Mouse (Mus musculus): Measurements from ENCODE around the gene Adipor2. TPM values are rescaled to one million over a fixed set of nuclear protein-coding genes. Genes with fewer than 3 reads are reported as not detected.

The Adipor2 gene
- polyA plus RNA-seq, 1 experiment from 2014 or later, result 50.0 TPM

DNA sequence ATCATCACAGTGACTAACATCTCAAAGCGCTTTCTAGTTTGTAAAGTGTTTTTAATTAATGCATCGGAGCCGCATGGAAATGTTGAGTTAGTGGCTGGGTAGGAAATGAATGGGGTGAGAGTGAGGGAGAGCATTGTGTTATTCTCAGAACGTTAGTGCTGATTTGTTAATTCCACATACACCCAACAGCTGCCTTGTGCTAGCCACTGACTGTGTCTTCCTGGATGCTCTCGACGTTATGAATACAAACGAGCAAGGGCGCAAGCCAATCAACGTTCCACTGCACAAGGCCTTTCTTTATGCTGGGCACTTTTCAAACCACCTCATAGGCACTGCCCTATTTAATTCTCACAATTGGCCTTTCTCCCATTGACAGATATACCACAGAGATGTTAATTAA, 98.8 kb downstream of the Adipor2 start:
- no peak for DNase-seq (ENCODE audit: low read depth, low spot score)
- no peaks in the 10 kb centered on the region for H3K27me3 ChIP-seq
- ChIA-PET CTCF (interaction anchor here (0.9 to 1.2 kb wide), 2 partner anchors 11 to 17 kb away, joined by 3 read pairs; no protein-coding TSS in a partner anchor), POLR2A (no interaction called here)
- in situ Hi-C loops (cut with MboI; ENCODE audit: low pct_unique_long_range_greater_than_20kb), result no loop called here
- peak; percentile 5 for ATAC-seq
- no peak for TF ChIP-seq CTCF (IDR thresholded peaks at IDR 0.05)

DNA sequence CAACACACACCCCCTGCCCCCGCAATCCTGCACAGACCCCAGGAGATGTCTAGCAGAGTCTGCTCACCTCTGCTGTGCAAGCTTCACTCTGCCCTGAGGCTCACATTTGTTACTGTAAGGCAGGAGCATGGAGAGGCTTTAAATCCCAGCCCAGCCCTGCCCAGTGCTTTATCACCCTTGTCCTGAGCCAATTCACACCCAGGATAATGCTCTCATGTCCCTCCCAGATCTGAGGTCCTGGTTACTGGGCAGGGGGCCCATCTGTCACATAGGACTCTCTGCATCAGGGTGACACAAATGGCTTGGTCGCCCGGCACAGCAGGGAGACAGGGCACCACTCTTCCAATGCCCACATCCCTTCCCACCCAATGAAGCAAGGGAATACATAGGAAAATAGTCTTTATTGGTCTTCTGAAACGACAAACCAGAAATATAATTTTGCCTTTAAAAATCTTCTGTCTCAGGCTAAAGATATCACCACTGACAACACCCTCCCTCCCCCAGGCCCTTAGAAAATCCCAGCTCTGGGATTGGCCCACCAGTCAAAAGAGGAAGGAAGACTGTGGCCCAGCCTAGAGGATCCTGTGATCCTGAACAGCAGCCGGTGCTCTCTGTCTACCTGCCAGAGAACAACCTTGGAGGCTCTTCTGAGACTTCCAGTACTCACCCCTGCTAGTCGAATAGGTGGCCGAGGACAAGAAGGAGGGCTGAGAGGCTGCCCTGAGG, 102.6 kb downstream of the Adipor2 start:
- DNase-seq (ENCODE audit: low read depth, low spot score) (no peak), ATAC-seq (no peak)
- ChIA-PET POLR2A (no interaction called here), CTCF (interaction anchor here (1.2 kb wide), 1 partner anchor 95 kb away, joined by 4 read pairs; no protein-coding TSS in a partner anchor)
- in situ Hi-C loops (cut with MboI; ENCODE audit: low pct_unique_long_range_greater_than_20kb), result no loop called here
- H3K27me3 ChIP-seq, result no peaks in the 10 kb centered on the region
- no peak for TF ChIP-seq CTCF (IDR thresholded peaks at IDR 0.05)

DNA sequence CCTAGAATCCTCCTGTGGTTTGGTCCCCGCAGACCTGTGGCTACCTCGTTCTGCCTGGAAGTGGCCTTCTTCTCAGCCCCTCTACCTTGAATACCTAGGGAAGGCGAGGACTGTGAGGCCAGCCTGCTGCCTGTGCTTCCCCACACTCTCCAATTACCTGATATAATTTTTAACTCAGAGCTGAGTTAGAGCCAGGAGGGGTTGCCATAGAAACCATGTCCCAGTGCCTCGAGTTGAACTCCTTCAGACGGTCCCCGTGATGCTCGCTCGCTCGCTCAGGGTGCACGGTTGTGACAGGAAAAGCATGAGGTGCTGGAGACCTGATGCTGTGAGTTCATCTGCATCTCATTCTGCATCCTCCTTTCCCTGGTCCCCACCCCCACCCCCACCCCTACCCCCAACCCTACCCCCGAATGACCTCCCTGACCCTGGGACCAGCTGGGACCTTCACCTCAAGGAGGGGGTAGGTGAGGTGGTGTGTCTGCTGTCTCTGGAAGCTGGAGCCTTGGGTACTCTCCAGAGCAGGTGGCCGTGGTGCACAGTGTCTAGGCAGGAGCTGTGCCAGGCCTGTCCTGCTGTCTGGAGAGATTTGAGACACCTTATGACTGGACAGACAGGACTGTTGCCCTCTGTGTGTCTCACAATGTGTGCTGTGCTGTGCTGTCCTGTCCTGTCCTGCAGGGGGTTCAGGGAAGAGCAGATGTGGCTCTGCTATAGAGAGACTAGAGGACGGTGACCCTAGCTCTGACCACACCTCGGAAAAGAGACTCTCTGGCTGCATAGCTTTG, 103.7 kb downstream of the Adipor2 start:
- H3K27me3 ChIP-seq, result no peaks in the 10 kb centered on the region
- no peak for TF ChIP-seq CTCF (IDR thresholded peaks at IDR 0.05)
- in situ Hi-C loops (cut with MboI; ENCODE audit: low pct_unique_long_range_greater_than_20kb), result no loop called here
- DNase-seq (ENCODE audit: low read depth, low spot score), result no peak
- CTCF ChIA-PET, result interaction anchor here (1.2 to 1.4 kb wide), 2 partner anchors 34 to 93 kb away, joined by 3 to 4 read pairs; no protein-coding TSS in a partner anchor
- POLR2A ChIA-PET, result no interaction called here
- no peak for ATAC-seq

DNA sequence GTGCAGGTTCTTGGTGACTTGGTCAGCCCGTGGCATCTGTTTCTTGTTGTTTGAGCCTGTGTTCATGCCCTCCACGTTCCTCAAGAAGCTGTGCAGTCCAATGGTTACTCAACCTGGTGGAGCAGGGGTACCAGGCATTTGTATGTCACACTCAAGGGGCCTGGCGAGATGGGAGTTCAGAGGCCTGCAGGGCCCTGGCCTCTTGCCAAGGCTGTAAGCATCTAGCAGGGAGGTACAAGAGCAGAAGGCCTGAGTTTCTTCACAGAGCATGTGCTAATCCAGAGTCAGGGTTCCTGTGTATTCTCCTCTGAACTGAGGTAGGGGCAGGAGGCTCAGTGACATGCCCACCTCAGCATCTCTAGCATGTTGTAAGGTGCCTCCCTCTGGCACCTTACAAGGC, 104.4 kb downstream of the Adipor2 start:
- DNase-seq (ENCODE audit: low read depth, low spot score) (no peak), ATAC-seq (no peak)

GRCm38 (mm10) chr6:119312381-119312780, 105.1 kb downstream of the Adipor2 start:
- TF ChIP-seq CTCF (IDR thresholded peaks at IDR 0.05), result no peak
- no peak for ATAC-seq
- ChIA-PET CTCF (interaction anchor here (1.4 kb wide), 1 partner anchor 36 kb away, joined by 3 read pairs; no protein-coding TSS in a partner anchor), POLR2A (no interaction called here)
- DNase-seq (ENCODE audit: low read depth, low spot score), result no peak
- in situ Hi-C loops (cut with MboI; ENCODE audit: low pct_unique_long_range_greater_than_20kb), result no loop called here
- no peaks in the 10 kb centered on the region for H3K27me3 ChIP-seq

More for the DNA sequence above, 104.4 kb downstream of the Adipor2 start:
- no peak for TF ChIP-seq CTCF (IDR thresholded peaks at IDR 0.05)
- H3K27me3 ChIP-seq, result no peaks in the 10 kb centered on the region
- POLR2A ChIA-PET, result no interaction called here
- in situ Hi-C loops (cut with MboI; ENCODE audit: low pct_unique_long_range_greater_than_20kb), result no loop called here
- CTCF ChIA-PET, result interaction anchor here (1.4 kb wide), 1 partner anchor 35 kb away, joined by 3 read pairs; no protein-coding TSS in a partner anchor

GRCm38 (mm10) chr6:119310176-119310575, 107.3 kb downstream of the Adipor2 start:
- ATAC-seq (no peak), DNase-seq (ENCODE audit: low read depth, low spot score) (no peak)
- in situ Hi-C loops (cut with MboI; ENCODE audit: low pct_unique_long_range_greater_than_20kb), result no loop called here
- CTCF ChIA-PET, result no interaction called here
- H3K27me3 ChIP-seq, result no peaks in the 10 kb centered on the region
- TF ChIP-seq CTCF (IDR thresholded peaks at IDR 0.05), result no peak
- POLR2A ChIA-PET, result no interaction called here

DNA sequence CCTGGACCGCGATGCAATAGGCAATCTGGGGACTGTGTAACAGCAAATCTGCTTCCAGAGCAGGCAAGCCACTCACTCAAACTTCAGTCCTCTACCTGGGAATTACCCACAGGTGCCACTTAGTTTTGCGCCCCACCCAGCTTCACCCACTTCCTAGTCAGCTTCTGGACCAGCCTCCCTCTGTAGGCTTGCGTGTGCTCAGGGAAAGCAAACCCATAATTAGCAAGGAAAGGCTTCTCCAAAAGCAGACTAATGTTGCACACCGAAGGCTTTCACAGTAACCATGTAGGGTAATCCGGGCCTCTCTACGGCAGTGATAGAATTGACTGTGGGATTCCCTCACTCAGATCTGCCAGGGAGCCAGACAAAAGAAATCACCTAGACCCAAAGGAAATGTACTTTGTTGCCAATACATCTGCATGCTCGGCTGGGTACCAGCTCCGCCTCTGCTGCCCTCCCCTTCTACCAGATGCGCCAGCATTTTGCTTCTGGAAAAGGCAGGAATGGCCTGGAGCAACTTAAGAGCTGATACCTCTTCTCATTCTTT, 109.6 kb downstream of the Adipor2 start:
- no peak for TF ChIP-seq CTCF (IDR thresholded peaks at IDR 0.05)
- DNase-seq (ENCODE audit: low read depth, low spot score) (no peak), ATAC-seq (no peak)
- CTCF ChIA-PET, result no interaction called here
- POLR2A ChIA-PET, result no interaction called here
- in situ Hi-C loops (cut with MboI; ENCODE audit: low pct_unique_long_range_greater_than_20kb), result no loop called here
- H3K27me3 ChIP-seq, result no peaks in the 10 kb centered on the region

DNA sequence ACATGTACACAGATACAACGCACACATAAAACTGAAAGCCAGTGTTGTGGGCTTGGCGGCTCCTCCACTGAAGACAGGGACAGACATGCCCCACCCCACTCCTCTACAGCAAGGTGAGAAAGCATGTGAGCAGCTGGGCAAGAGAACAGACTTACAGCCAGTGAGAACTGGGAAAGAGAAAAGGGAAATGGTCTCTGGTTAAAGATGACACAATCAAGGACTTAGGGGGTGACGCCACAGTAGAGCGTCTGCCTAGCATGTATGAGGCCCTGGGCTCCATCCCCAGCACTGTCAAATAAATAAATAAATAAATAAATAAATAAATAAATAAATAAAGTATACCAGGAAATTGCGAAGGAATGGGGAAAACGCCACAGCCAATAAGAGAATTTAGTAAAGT, 114.2 kb downstream of the Adipor2 start:
- no peak for DNase-seq (ENCODE audit: low read depth, low spot score)
- no peak for ATAC-seq
- peaks cover 3% of the 10 kb centered on the region for H3K27me3 ChIP-seq
- TF ChIP-seq CTCF (IDR thresholded peaks at IDR 0.05), result no peak
- POLR2A ChIA-PET, result no interaction called here
- in situ Hi-C loops (cut with MboI; ENCODE audit: low pct_unique_long_range_greater_than_20kb), result no loop called here
- CTCF ChIA-PET, result no interaction called here

Other genes starting within 250 kb of the Adipor2 start
- 8.5 TPM for gene Dcp1b, start 242.5 kb downstream of the Adipor2 start, polyA plus RNA-seq (2021)
- gene Cacna1c, start 221.3 kb downstream of the Adipor2 start, polyA plus RNA-seq (2021), result 2.1 TPM
- gene Cacna2d4, start 181.2 kb downstream of the Adipor2 start, polyA plus RNA-seq (2021), result 0.05 TPM
- gene Lrtm2, start 86.9 kb downstream of the Adipor2 start, polyA plus RNA-seq (2021), result 1.1 TPM
- 29.5 TPM for gene Fbxl14, start 62.0 kb upstream of the Adipor2 start, polyA plus RNA-seq (2021)
- 9.8 TPM for gene Wnt5b, start 126.6 kb upstream of the Adipor2 start, polyA plus RNA-seq (2021)